Mouse (Mus musculus) gastrocnemius, postnatal 25 days (tissue): ENCODE results near the gene Pkp4. TPM values are rescaled to one million over a fixed set of nuclear protein-coding genes. Genes with fewer than 3 reads are reported as not detected.
"Not testable (repeated sequence)": the region's sequence is repeated elsewhere in the genome, so short reads cannot be mapped to it uniquely, and the experiment has no call there.

Experiments
- DNase-seq: peaks from one replicate; pipeline ENCODE4 v3.0.0; 2022
- total RNA-seq, 2 experiments: library from RNA; stranded (reverse); gene quantifications; 1 replicate in 1 of 2; 2 replicates in 1 of 2; pipeline ENCODE4 v1.2.3; 2021

Pkp4 gene
- total RNA-seq, 2 experiments from 2014 or later: 27.3 to 27.9 TPM

- no peak for DNase-seq
Measured at GRCm38 (mm10) chr2:59383852-59384776, 223.5 kb downstream of the Pkp4 start.

GRCm38 (mm10) chr2:59385211-59385935 is 224.7 kb downstream of the Pkp4 start:
- no peak for DNase-seq

GRCm38 (mm10) chr2:59389971-59390370 is 229.3 kb downstream of the Pkp4 start:
- no peak for DNase-seq

- no peak for DNase-seq
Measured at GRCm38 (mm10) chr2:59393177-59393576, 232.5 kb downstream of the Pkp4 start.

- no peak for DNase-seq
Measured at GRCm38 (mm10) chr2:59394651-59395050, 234.0 kb downstream of the Pkp4 start.

- not testable (repeated sequence) for DNase-seq
Measured at GRCm38 (mm10) chr2:59395160-59395650, 234.6 kb downstream of the Pkp4 start.

- DNase-seq: no peak
Measured at GRCm38 (mm10) chr2:59396555-59396954, 235.9 kb downstream of the Pkp4 start.

GRCm38 (mm10) chr2:59397531-59397930 is 236.9 kb downstream of the Pkp4 start:
- DNase-seq: no peak

- peak; percentile 50 for DNase-seq
Measured at GRCm38 (mm10) chr2:59400901-59401378, 240.3 kb downstream of the Pkp4 start.

- peak; percentile 57 for DNase-seq
Measured at GRCm38 (mm10) chr2:59401841-59402461, 241.3 kb downstream of the Pkp4 start.

GRCm38 (mm10) chr2:59404022-59404421 is 243.4 kb downstream of the Pkp4 start:
- no peak for DNase-seq

Other genes starting within 250 kb of the Pkp4 start
- gene Ccdc148, start 167 bp upstream of the Pkp4 start, total RNA-seq: not detected